Mouse (Mus musculus) urinary bladder, postnatal 25 days (tissue): ENCODE measurements at regions not wholly inside any gene's neighbourhood (a gene's known extent, or its start where the extent isn't known, plus 50 kb on each side); places are given as distances from the start of the nearest gene placed in this dataset.

Source experiments
- DNase-seq: peaks from one replicate; pipeline ENCODE4 v3.0.0; 2022; ENCODE audit warnings: low spot score

DNA sequence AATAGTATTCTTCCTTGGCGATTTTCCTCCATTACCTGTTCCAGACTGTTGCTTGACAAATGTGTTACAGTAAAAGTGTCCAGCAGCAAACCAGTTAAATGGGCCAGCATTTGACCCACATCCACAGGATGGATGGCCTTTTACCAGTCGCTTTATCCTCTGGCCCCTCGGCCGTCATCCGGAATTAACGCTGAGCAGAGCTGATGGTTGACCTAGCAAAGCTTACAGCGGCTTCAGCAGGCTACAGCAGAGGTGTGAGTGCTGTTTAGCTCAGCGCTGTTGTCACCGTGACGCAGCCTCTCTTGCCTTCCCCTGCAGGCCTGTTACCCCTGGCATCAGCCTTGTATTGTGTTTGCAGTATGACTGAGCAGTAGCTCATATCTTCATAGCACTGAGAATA, 159.8 kb upstream of the Eif4g2 start:
- no peak for DNase-seq

DNA sequence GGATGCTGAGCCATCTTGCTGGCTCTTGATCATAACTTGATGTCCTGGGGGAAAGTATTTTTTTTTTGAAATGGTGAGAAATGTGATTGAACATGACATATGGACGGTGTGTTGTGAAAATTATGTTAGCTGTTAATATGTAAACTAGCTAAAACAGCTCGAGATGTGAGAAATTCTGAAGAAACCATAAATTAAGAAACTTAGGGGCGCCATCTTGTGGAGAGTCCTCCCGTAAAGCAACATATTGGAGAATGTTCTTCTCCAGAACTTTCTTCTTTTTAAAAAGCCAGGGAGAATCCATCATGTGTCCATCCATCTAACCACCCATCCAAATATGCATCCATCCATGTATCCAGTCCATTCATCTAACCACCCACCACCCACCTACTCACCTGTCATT, 158.7 kb upstream of the Eif4g2 start:
- DNase-seq: peak; percentile 19

DNA sequence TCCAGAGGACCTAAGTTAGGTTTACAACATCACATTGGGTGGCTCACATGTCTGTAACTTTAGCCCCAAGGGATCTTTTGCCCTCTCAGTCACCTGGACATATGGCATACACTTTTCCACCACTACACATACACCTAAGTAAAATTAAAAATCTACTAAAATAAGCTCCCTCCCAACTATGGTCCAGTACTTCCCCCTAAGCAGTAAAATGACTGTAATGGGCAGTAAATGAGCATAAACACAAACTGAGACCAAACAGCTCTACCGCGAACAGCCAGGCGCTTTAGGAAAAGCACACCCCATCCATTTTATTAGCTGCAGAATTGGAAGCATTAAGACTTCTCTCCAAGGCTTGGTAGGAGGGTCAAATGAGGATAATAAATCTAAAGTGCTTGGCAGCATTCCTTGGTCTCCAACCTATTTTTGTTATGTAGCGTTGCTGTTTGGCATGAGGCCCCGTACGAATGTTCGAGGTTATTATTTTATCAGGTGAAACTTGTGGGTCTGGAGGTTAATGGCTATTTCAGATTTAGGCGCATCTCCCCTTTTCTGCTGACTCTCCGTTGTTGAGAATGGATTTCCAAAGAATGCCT, 157.5 kb upstream of the Eif4g2 start:
- DNase-seq: no peak

DNA sequence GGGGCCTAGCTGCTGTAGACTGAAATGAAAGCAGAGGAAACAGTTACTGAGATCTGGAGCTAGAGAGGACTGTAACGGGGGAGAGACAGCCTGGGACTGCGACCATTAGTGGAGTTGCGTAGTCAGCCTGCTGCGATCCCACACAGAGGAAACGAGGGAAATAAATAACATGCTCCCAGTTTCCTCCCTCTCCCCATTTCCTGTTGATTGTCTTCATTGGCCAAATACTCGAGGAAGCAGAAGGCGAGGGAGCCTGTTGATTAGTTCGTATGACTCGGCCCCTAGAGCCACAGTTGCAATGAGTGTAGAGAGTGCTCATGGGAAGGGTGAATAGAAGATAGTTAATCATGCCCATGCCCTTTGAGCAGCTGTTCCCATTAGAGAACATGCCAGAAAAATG, 155.0 kb upstream of the Eif4g2 start:
- DNase-seq: no peak

DNA sequence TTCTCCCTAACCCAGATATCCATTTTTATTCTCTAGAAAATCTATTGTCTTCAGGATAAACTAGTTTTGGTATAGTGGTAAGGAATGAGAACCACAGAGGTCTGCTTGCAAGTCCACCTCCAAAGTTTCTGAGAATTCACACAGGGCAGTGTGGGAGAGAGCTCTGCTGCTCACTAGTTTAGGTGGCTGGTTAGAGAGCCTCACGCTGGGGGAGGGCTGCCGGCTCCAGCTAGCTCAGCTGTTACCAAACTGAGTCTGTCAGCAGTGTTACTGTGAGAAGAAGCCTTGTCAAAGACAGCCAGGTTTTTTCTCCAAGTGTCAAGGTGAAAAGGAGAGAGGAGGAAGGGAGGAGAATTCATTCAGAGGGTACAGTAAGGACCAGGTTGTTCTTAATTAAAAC, 147.8 kb upstream of the Eif4g2 start:
- no peak for DNase-seq

DNA sequence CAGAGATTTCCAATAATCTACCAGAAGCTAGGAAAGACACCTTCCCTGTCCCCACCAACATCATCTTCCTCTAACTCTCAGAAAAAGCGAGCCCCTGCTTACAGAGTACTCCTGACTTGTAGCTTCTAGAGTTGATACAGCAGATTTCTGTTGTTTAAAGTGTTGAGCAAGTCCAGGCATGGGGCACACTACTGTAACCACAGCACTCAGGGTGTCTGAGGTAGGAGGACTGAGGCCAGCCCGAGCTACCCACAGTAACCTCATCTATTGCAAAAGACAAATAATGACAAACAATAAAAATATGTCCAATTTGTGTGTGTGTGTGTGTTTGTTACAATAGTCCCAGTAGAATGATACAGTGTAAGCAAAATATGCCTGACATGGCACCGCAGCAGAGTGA, 144.3 kb upstream of the Eif4g2 start:
- DNase-seq: no peak

DNA sequence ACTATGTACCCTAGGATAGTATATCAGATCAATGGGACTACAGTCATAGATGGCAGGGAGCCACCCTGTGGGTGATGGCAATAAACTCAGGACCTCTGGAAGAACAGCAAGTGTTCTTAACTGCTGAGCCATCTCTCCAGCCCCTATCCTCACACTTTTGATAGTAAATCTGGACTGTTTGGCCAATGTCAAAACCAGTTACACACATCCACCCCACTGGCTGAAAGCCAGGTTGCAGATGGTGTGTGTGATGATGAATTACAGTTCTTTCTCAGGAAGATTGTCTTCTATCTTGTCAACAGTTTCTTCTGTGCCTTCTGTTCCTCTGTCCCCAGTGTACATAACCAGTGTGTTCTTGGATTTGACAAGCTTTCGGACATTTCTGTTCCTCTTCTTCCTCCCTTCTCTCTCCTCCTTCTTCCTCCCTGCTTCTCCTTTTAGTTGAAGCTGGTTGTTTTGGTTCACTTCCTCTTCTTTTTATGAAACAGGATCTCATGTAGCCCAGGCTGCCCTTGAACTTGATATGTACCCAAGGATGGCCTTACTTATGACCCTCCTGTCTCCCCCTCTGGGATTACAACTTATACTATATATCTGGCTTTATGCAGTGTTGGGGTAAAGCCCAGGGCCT, 143.3 kb upstream of the Eif4g2 start:
- no peak for DNase-seq

DNA sequence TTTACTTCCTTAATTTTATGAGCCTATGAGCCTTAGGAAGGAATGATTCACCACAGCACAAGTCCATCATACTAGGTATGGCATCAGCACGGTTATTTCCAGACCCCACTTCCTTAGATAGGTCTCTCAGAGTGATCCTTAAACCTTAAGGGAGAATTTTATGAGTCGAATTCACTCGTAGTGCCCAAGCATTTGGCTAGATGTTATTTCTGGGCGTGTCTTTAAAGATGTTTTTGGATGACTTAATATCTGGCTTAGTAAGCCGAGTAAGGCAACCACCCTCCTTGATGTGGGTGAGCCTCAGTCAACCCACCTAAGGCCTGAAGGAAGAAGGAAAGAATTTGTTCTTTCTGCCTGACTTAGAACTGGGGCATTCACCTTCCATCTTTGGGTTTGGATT, 132.8 kb upstream of the Eif4g2 start:
- DNase-seq: no peak

DNA sequence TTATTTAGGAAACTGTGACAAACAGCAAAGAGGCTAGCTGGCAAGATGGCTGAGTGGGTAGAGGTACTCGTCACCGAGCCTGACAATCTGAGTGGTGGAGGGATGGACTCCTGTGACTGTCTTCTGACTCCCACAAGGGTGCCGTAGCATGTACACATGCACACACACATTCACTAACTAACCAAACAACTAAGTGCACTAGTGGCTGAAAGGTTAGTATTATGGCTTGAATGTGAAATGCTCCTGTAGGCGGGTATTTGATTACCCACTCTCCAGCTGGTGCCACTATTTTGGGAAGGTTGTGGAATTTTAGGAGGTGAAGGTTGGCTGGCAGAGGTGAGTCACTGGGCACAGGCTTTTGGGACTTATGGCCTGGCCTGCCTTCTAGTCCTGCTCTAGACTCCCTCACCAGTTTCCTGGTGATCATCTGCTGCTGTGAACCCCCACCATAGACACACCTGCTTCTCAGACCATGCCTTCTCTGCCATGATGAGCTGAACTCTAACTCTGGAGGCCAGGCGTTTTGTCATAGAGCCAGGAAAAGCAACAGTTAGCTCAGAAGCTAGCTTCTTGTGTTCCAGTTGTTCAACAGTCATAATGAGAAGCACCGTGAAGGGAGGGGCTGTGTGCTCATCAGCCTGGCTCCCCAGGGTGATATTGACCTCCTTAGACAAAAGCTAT, 131.5 kb upstream of the Eif4g2 start:
- DNase-seq: no peak

DNA sequence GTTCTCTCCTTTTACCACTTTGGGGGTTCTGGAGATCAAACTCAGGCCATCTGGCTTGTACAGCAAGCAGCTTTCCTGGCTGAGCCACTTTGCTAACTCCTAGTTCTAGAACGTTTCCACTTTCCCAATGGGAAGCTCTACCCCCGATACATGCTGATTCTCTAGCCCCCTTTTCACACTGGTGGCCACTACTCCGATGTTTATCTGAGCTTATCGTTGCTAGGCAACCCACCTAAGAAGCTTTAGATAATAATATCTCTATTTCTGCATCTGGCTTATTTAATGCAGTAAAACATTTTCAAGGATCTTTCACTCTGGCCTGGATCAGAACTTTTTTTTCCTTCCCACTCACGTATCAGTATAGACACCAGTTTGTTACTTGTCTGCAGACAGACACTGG, 129.4 kb upstream of the Eif4g2 start:
- no peak for DNase-seq

DNA sequence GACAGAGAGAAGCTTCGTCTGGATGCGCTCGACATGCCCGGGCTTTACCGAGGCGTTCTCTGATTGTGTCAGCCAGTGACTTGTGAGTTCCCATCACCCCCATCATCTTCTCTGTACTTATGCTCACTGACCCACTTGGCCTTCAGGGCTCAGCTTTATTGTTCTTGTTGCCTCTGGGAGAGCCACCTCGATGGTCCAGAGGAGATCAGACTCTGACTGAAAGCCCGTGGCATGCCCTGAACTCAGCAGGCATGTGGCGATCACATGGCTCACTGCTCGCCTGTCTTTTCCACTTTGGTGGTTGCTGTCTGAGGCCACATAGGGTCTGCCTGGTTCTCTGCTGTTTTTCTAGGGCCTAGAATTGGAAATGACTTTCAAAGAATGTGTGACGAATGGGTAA, 128.8 kb upstream of the Eif4g2 start:
- no peak for DNase-seq

DNA sequence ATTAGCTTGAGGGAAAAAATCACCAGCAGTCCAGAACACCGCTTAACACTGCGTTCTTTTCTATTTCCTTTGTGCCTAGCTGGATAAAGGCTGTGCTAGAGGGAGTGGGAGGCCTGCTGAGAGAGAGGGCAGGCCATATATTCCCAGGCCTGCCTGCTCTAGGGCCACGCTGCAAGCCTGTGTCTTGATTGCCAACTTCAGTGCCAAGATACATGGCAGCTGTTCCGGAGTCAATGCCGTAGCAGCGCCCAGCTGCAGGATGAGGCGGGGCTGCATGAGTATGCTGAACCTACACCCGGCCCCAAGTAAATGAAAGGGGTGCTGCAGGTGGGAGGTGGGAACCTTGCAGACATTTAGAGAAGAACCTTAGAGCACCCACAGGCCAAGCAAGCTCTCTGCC, 127.5 kb upstream of the Eif4g2 start:
- no peak for DNase-seq

DNA sequence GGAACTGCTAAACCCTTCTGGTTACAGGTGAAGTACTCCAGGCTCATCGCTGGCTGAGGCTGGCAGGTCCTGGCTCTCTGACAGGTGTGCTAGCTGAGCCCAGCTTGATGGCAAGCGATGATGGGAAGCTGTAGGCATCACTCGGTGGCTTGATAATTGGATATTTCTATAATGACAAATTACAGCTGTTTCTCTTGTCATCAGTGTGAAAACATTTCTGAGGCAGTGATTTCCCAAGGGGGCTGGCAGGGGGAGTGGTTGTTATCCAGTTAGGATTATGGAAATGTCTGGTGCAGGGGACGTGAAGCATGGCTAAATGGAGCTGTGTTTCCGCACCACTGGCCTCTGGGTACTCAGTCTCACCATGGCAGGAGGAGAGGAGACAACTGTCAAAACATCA, 123.0 kb upstream of the Eif4g2 start:
- DNase-seq: no peak

DNA sequence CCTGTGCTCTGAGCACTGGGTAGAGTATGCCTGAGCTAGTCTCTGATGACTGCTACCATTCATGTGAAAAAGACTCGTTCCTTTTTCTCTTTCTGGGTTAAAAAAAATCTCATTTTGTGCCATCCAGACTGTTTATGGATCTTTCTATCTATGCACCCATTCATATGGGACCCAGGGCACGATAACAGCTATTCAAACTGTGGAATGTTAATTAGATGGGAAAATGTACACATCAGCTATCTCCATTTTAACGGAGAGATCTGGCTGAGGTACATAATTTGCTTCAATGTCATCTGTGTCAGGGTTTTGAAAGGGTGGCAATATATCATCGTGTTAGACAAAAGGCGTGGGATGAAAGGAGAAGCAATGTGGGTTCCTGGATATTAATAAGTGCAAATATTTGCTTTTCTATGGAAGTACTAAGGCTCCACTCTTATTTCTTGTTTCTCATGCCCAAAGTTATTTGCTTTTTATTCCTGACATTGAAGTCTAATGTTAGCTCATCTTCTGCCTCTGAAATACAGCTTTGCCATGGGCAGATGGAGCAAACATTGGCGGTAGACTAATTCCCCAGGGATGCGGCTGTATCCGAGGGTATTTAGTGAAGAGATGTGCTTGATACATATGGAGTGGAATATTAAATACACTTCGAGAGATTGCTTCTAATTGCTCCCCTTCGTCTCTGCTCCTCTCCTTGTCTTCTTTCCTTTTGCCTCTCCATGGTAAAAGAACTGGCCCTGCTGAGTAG, 116.0 kb upstream of the Eif4g2 start:
- no peak for DNase-seq

DNA sequence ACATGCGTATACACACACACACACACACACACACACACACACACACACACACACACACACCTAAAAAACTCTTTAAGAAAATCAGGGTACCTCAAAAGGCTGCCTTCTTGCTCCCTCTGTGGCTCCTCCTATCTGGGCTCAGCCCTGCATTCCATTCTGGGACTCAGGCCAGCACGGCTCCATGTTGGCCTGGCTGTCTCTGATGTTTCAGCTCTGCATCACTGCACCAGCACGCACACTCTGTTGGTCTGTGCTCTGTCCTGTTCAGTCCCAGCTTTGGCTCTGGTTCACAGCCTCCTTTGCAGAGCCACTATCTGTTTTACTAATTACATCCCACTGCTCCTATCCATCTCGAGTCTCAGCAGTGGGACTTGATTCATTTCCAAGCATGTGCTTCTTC, 108.8 kb upstream of the Eif4g2 start:
- no peak for DNase-seq

DNA sequence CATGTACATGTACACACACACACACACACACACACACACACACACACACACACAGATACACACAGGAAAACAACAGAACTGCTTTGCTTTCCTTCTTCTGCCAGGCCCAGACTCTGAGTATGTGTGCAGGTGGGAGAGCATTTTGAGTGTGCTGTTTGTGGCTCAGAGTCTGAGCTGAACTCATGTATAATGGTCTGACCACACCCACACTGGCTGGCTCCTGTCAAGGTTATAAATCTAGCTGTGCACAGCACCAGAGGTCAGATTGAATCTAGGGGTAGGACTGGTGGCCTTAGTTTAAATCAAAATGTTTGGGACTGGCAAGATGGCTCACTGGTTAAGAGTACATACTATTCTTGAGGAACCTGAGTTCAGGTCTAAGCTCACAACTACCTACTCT, 108.4 kb upstream of the Eif4g2 start:
- no peak for DNase-seq

DNA sequence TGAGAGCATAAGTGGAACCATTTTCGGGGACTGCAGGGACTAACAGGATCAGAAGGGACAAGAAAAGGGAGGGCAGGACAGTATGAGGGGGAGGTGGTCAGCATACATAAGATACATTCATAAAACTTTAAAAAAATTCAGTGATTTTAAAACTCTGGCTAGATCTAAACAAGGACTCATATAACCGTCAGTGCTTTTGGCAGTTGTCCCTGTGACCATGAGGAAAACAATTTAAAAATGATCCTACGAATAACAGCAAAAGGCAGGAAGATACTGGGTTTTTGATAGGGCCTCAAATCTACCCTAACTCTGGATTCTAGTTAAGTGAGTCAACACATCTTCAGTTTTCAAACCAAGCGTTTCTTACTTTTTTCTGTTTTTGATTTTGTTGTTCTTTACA, 106.9 kb upstream of the Eif4g2 start:
- no peak for DNase-seq

DNA sequence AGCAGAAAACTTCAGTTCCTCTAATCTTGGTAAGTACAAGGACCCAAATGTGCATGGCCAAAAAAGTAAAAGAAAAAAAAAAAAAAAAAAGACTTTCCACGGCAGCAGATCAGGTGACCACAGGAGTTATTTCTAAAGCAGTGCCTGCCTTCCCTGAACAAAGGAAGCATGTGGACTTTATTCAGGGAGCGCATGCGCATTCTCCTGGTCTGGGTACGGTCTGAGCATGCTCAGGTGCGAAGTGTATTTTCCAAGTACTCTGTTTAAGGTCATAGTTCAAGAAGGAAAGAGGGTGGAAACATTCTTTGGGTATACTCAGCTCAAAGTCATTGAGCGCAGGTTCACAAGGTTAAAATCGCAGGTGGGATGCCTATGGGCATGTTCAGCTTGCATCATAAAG, 103.1 kb upstream of the Eif4g2 start:
- DNase-seq: no peak

DNA sequence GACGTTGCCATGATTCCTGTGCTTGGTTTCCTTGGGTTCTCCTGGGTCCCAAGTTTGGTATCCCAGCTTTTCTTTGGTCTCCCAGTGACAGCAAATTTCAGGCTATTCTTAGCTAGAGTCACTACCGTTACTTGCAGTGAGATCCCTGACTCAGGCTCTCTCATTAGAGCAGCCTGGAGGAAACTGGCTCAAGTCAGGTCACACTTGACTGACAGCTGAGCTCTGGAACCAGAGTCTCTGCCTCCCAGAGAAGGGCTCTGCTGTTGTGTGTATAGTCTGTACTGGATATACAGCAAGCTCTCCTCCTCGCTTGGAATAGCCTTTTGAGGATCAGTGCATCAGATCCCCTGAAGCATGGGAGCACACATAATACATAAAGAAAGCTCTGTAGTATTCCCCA, 100.7 kb upstream of the Eif4g2 start:
- DNase-seq: no peak

DNA sequence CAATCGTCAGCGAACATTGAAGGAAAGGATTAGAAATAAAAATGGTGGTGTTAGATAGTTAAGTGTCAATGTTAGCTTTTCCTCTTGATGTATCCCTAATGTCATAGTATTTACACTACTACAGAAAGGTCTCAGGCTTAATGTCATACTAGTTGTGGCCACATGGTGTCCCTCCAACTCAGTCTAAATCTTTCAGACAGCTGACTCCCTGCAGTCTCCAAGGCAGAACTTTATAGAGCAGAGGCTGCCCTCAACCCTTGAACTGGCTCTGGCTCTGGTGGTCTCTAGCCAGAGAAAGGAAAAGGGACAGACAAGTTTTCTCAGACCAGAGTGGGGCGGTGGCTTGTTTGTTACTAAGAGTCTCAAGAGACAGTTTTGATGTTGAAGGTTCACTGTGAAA, 99.5 kb upstream of the Eif4g2 start:
- DNase-seq: peak; percentile 57

DNA sequence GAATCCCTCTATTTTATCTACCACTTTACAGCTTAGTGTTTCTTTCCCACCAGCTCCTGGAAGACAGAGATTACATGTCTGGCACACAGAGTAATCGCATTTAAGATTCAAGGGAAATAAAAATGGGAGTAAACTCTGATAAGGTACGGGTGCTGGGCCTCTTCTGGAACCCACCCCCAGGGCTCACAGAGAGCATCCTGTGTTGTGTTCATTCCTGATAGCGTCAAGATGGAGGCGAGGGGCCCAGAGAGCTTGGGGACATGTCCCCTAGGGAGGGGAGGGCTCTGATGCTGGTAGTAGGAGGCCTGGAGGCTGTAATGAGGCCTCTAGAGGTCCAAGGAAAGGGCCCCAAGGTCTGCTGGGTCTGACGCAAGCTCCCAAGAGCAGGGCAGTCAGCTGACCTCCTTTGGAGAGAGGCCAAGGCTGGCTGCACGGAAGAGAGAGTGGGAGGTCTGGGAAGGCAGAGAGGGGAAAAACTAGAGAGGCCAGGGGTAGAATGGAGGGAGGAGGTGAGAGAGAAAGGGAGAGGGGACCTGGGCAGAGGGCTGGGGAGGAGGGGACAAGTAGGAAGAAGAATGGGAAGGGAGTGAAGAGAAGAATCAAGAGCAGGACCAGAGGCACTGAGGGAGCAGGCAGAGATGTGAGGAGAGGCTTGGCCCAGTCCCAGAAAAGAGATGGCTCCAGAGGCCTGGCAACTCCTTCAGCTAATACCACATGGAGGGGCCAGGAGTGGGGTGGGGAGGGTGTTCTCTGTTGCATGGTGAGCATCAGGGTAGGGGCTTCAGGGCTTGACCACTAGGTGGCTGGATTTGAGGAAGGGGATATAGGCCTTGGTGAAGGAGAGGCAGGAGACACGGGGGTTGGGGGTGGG, 96.8 kb upstream of the Eif4g2 start:
- DNase-seq: no peak
